Mouse (Mus musculus) MEL (cell line): Measurements from ENCODE around the gene Drc1. TPM values are rescaled to one million over a fixed set of nuclear protein-coding genes. Genes with fewer than 3 reads are reported as not detected.

ENCODE experiments used
- DNase-seq: peaks from one replicate; pipeline ENCODE4 v3.0.0; 2011; ENCODE audit warnings: low read depth, low spot score
- H3K27ac ChIP-seq: 2 replicates; pipeline ENCODE4 v1.5.1; 2012; ENCODE audit warnings: low read depth, mild to moderate bottlenecking, control low read depth, low read length, moderate library complexity; ENCODE audit not compliant: control insufficient read depth
- H3K27me3 ChIP-seq, 2 experiments: fragments of 150-350 bp in 1 of 2; sonication (generic) in 1 of 2; 2 replicates each; pipeline ENCODE4 v1.6.1; 2012; ENCODE audit warnings: low read length in 2 of 2, mild to moderate bottlenecking in 2 of 2, improper control_type of control experiment in 1 of 2, moderate library complexity in 1 of 2; ENCODE audit not compliant: insufficient read depth in 2 of 2, control insufficient read depth in 1 of 2
- H3K36me3 ChIP-seq, 2 experiments: 2 replicates each; pipeline ENCODE4 v1.6.1; 2012 to 2014; ENCODE audit warnings: low read length in 2 of 2, improper control_type of control experiment in 1 of 2, inconsistent platforms in 1 of 2, mild to moderate bottlenecking in 1 of 2; ENCODE audit not compliant: insufficient read depth in 2 of 2, control insufficient read depth in 1 of 2
- H3K4me1 ChIP-seq, 2 experiments: fragments of 150-350 bp in 1 of 2; sonication (generic) in 1 of 2; 2 replicates each; pipeline ENCODE4 v1.6.1; 2012; ENCODE audit warnings: low read length in 2 of 2, improper control_type of control experiment in 1 of 2, mild to moderate bottlenecking in 1 of 2; ENCODE audit not compliant: insufficient read depth in 2 of 2, control insufficient read depth in 1 of 2
- H3K4me3 ChIP-seq, 2 experiments: fragments of 150-350 bp in 1 of 2; sonication (generic) in 1 of 2; 2 replicates each; pipeline ENCODE4 v1.5.1; 2012; ENCODE audit warnings: low read depth in 2 of 2, low read length in 2 of 2, mild to moderate bottlenecking in 2 of 2, moderate library complexity in 2 of 2, control low read depth in 1 of 2, improper control_type of control experiment in 1 of 2; ENCODE audit not compliant: control insufficient read depth in 1 of 2, insufficient read depth in 1 of 2
- H3K79me2 ChIP-seq: 2 replicates; pipeline ENCODE4 v1.6.1; 2012; ENCODE audit warnings: mild to moderate bottlenecking, low read length, moderate library complexity; ENCODE audit not compliant: control insufficient read depth, poor library complexity, insufficient read depth
- H3K9ac ChIP-seq: 2 replicates; pipeline ENCODE4 v1.6.1; 2012; ENCODE audit warnings: low read depth, mild to moderate bottlenecking, control low read depth, low read length, moderate library complexity; ENCODE audit not compliant: control insufficient read depth, poor library complexity, severe bottlenecking
- H3K9me3 ChIP-seq: fragments of 150-350 bp; sonication (generic); replicated peaks from 2 replicates; pipeline ENCODE4 v1.6.1; 2012; ENCODE audit warnings: mild to moderate bottlenecking, low read length, improper control_type of control experiment, moderate library complexity; ENCODE audit not compliant: insufficient read depth
- BHLHE40 ChIP-seq: IDR thresholded peaks from 2 replicates; pipeline ENCODE4 v1.6.1; 2012; ENCODE audit warnings: low read depth, mild to moderate bottlenecking, inconsistent platforms, low read length, improper control_type of control experiment, borderline replicate concordance
- CHD2 ChIP-seq: IDR thresholded peaks from 2 replicates; pipeline ENCODE4 v1.6.1; 2011; ENCODE audit warnings: low read length, improper control_type of control experiment
- CTCF ChIP-seq, 3 experiments: IDR thresholded peaks in 2 of 3; conservative IDR thresholded peaks in 1 of 3; 2 replicates each; pipeline ENCODE4 v1.5.1; 2011 to 2012; ENCODE audit warnings: low read length in 3 of 3, low read depth in 2 of 3, mild to moderate bottlenecking in 2 of 3, improper control_type of control experiment in 1 of 3, inconsistent platforms in 1 of 3, mixed read lengths in 1 of 3, moderate library complexity in 1 of 3; ENCODE audit not compliant: control insufficient read depth in 1 of 3, insufficient read depth in 1 of 3, poor library complexity in 1 of 3, severe bottlenecking in 1 of 3
- E2F4 ChIP-seq: IDR thresholded peaks from 2 replicates; pipeline ENCODE4 v1.6.1; 2011; ENCODE audit warnings: low read depth, low read length, improper control_type of control experiment, borderline replicate concordance
- EP300 ChIP-seq, 2 experiments: IDR thresholded peaks; 2 replicates each; pipeline ENCODE4 v1.6.1; 2011; ENCODE audit warnings: improper control_type of control experiment in 2 of 2, low read length in 2 of 2, low read depth in 1 of 2, mild to moderate bottlenecking in 1 of 2
- GATA1 ChIP-seq: IDR thresholded peaks from 2 replicates; pipeline ENCODE4 v1.6.1; 2011; ENCODE audit warnings: low read depth, low read length, improper control_type of control experiment
- HCFC1 ChIP-seq: IDR thresholded peaks from 2 replicates; pipeline ENCODE4 v1.6.1; 2012; ENCODE audit warnings: low read depth, mild to moderate bottlenecking, inconsistent platforms, low read length, improper control_type of control experiment, moderate library complexity
- KAT2A ChIP-seq: conservative IDR thresholded peaks from 2 replicates; pipeline ENCODE4 v1.6.1; 2012; ENCODE audit warnings: low read depth, low read length, improper control_type of control experiment, inconsistent platforms
- MAFK ChIP-seq: IDR thresholded peaks from 2 replicates; pipeline ENCODE4 v1.6.1; 2011; ENCODE audit warnings: low read depth, mild to moderate bottlenecking, low read length, improper control_type of control experiment, borderline replicate concordance
- MAX ChIP-seq: IDR thresholded peaks from 2 replicates; pipeline ENCODE4 v1.6.1; 2011; ENCODE audit warnings: low read length, improper control_type of control experiment
- MEF2A ChIP-seq: IDR thresholded peaks from 2 replicates; pipeline ENCODE4 v1.6.1; 2014; ENCODE audit warnings: low read depth, mild to moderate bottlenecking, inconsistent platforms, low read length, improper control_type of control experiment; ENCODE audit not compliant: poor library complexity, insufficient replicate concordance, severe bottlenecking; ENCODE audit errors: extremely low read depth
- MXI1 ChIP-seq: IDR thresholded peaks from 2 replicates; pipeline ENCODE4 v1.6.1; 2011; ENCODE audit warnings: mild to moderate bottlenecking, low read depth, low read length, improper control_type of control experiment
- MYB ChIP-seq: IDR thresholded peaks from 2 replicates; pipeline ENCODE4 v1.6.1; 2011; ENCODE audit warnings: mild to moderate bottlenecking, low read depth, low read length, improper control_type of control experiment
- NELFE ChIP-seq: IDR thresholded peaks from 2 replicates; pipeline ENCODE4 v1.6.1; 2011; ENCODE audit warnings: low read depth, low read length, improper control_type of control experiment
- NRF1 ChIP-seq: IDR thresholded peaks from 2 replicates; pipeline ENCODE4 v1.6.1; 2014; ENCODE audit warnings: low read depth, mild to moderate bottlenecking, inconsistent platforms, low read length, improper control_type of control experiment, moderate library complexity; ENCODE audit not compliant: poor library complexity, insufficient read depth, severe bottlenecking
- POLR2A ChIP-seq, 2 experiments: IDR thresholded peaks; 2 replicates each; pipeline ENCODE4 v1.6.1; 2011 to 2012; ENCODE audit warnings: low read length in 2 of 2, mild to moderate bottlenecking in 2 of 2, control low read depth in 1 of 2, improper control_type of control experiment in 1 of 2, low read depth in 1 of 2, moderate library complexity in 1 of 2; ENCODE audit not compliant: control insufficient read depth in 1 of 2, insufficient read depth in 1 of 2, poor library complexity in 1 of 2
- POLR2AphosphoS2 ChIP-seq: IDR thresholded peaks from 2 replicates; pipeline ENCODE4 v1.6.1; 2011; ENCODE audit warnings: low read length, improper control_type of control experiment
- POLR2AphosphoS5 ChIP-seq: IDR thresholded peaks from 2 replicates; pipeline ENCODE4 v1.6.1; 2012; ENCODE audit warnings: low read depth, borderline replicate concordance, mild to moderate bottlenecking, inconsistent platforms, low read length, moderate library complexity, mixed read lengths
- RAD21 ChIP-seq: IDR thresholded peaks from 2 replicates; pipeline ENCODE4 v1.6.1; 2011; ENCODE audit warnings: mild to moderate bottlenecking, low read depth, low read length, improper control_type of control experiment
- RCOR1 ChIP-seq: IDR thresholded peaks from 2 replicates; pipeline ENCODE4 v1.6.1; 2012; ENCODE audit warnings: low read depth, mild to moderate bottlenecking, inconsistent platforms, low read length, improper control_type of control experiment
- SIN3A ChIP-seq: IDR thresholded peaks from 2 replicates; pipeline ENCODE4 v1.6.1; 2012; ENCODE audit warnings: low read length, improper control_type of control experiment, inconsistent platforms
- TAL1 ChIP-seq: IDR thresholded peaks from 2 replicates; pipeline ENCODE4 v1.6.1; 2012; ENCODE audit warnings: mild to moderate bottlenecking, inconsistent platforms, low read length, moderate library complexity, mixed read lengths
- TCF12 ChIP-seq: IDR thresholded peaks from 2 replicates; pipeline ENCODE4 v1.6.1; 2014; ENCODE audit warnings: low read depth, mild to moderate bottlenecking, inconsistent platforms, low read length, improper control_type of control experiment, moderate library complexity
- UBTF ChIP-seq: IDR thresholded peaks from 2 replicates; pipeline ENCODE4 v1.6.1; 2012; ENCODE audit warnings: low read depth, mild to moderate bottlenecking, inconsistent platforms, low read length, improper control_type of control experiment, moderate library complexity, borderline replicate concordance; ENCODE audit not compliant: insufficient read depth
- USF1 ChIP-seq: IDR thresholded peaks from 2 replicates; pipeline ENCODE4 v1.6.1; 2014; ENCODE audit warnings: low read depth, mild to moderate bottlenecking, inconsistent platforms, low read length, improper control_type of control experiment, moderate library complexity
- ZC3H11A ChIP-seq: IDR thresholded peaks from 2 replicates; pipeline ENCODE4 v1.6.1; 2012; ENCODE audit warnings: low read depth, mild to moderate bottlenecking, inconsistent platforms, low read length, improper control_type of control experiment
- ZKSCAN1 ChIP-seq: IDR thresholded peaks from 2 replicates; pipeline ENCODE4 v1.6.1; 2012; ENCODE audit warnings: low read depth, mild to moderate bottlenecking, inconsistent platforms, low read length, improper control_type of control experiment, moderate library complexity
- ZMIZ1 ChIP-seq: IDR thresholded peaks from 2 replicates; pipeline ENCODE4 v1.6.1; 2012; ENCODE audit warnings: low read depth, mild to moderate bottlenecking, inconsistent platforms, low read length, improper control_type of control experiment, moderate library complexity
- ZNF384 ChIP-seq: IDR thresholded peaks from 2 replicates; pipeline ENCODE4 v1.6.1; 2012; ENCODE audit warnings: low read depth, mild to moderate bottlenecking, inconsistent platforms, low read length, improper control_type of control experiment
- polyA plus RNA-seq, 2 experiments: library from polyadenylated mRNA; stranded (reverse) in 1 of 2; unstranded in 1 of 2; fragments of >175 nt in 1 of 2; fragments of >200 nt in 1 of 2; gene quantifications; 2 replicates each; pipeline versions ENCODE4 v1.2.1 to v1.2.4; 2012; ENCODE audit warnings: low replicate concordance in 2 of 2, low read depth in 1 of 2; ENCODE audit not compliant: insufficient read length in 2 of 2, insufficient read depth in 1 of 2, missing spikeins in 1 of 2
- total RNA-seq: library from RNA; depleted of rRNA; stranded (reverse); fragments of 300-350 nt; gene quantifications from 2 replicates; pipeline ENCODE4 v1.2.3, GENCODE M21; 2012

Gene Drc1
- total and polyA plus RNA-seq, 3 experiments: not detected

DNA sequence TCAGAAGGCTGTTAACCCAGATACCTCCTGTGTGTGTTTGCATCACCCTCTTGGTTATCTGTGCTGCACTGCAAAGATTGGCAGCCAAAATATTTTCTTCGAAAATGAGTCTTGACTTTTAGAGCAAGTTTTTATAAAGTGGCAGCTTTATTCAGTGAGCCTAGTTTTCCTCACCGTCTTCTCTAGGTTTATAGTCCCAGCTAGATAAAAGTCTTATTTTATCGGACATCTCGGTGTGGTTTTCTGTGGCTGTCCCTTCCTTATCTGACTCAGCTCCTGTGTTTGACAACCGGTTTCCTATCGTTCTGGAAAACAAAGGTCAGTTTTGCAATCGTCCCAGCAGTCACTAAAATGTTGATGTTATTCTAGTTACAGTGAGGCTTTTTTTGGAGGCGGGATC lies 47.2 kb upstream of the Drc1 start (continued):
- TF ChIP-seq MAFK (0 out of 2 replicates have a peak, but pooled peaks have one; percentile 7), SIN3A (peak; percentile 83), POLR2AphosphoS2 (no peak), EP300 (IDR thresholded peaks at IDR 0.05; ENCODE audit: low read depth in 1 of 2, low read length in 2 of 2) (peak; percentile 72), KAT2A (no peak), MAX (0 out of 2 replicates have a peak, but pooled peaks have one; percentile 18), RAD21 (no peak), BHLHE40 (0 out of 2 replicates have a peak, but pooled peaks have one; percentile 3), MXI1 (peak; percentile 74), TCF12 (peak; percentile 67), NRF1 (no peak), ZKSCAN1 (no peak), ZC3H11A (no peak), E2F4 (no peak), MYB (no peak), NELFE (no peak), ZNF384 (no peak), GATA1 (peak; percentile 93), CHD2 (no peak), TAL1 (peak; percentile 36), HCFC1 (peak; percentile 58; the same call in 1 of the 2 replicates), CTCF (IDR thresholded peaks at IDR 0.05 in 2 of 3, conservative IDR thresholded peaks at IDR 0.05 in 1 of 3; ENCODE audit: control insufficient read depth in 1 of 3, insufficient read depth in 1 of 3, low read depth in 2 of 3, low read length in 3 of 3, poor library complexity in 1 of 3, severe bottlenecking in 1 of 3) (no peak)

DNA sequence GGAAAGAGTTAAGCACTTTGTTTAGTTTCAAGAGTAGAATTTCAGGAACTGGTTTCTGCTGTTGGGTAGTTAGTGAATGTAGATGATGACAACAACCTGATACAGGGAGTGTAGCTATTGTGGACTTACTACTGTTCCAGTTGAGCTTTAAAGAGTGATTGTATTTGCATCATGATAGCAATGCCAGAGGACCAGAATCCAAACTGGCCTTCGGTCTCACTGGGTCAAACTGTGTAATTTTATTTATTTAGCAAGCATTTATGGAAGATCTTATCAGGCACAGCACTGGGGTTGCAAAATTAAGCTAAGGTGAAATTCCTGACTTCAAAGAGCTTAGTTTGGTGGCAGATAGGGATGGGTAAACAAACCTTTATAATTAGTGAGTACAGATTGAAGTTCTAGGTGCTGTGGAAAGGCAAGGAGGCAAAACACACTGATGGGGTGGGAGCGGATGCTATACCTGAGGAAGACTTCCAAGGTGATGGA lies 45.5 kb upstream of the Drc1 start:
- Histone ChIP-seq H3K27me3 (no peaks in the 10 kb centered on the region), H3K9me3 (no peaks in the 10 kb centered on the region), H3K36me3 (peaks cover 8 to 59% of the 10 kb centered on the region in 2 experiments), H3K4me1 (peaks cover 27 to 38% of the 10 kb centered on the region in 2 experiments), H3K9ac (no peak overlapping the region), H3K27ac (no peak overlapping the region), H3K4me3 (no peak overlapping the region), H3K79me2 (peaks cover 81% of the 10 kb centered on the region)
- no peak for DNase-seq
- no peak for TF ChIP-seq RCOR1
- no peak for TF ChIP-seq MXI1
- no peak for TF ChIP-seq MEF2A
- TF ChIP-seq NRF1: no peak
- no peak for TF ChIP-seq ZMIZ1
- TF ChIP-seq MAFK: no peak
- TF ChIP-seq USF1: no peak
- no peak for TF ChIP-seq POLR2AphosphoS2
- no peak for TF ChIP-seq NELFE
- no peak for TF ChIP-seq POLR2A (IDR thresholded peaks at IDR 0.05; ENCODE audit: control insufficient read depth in 1 of 2, insufficient read depth in 1 of 2, low read depth in 1 of 2, low read length in 2 of 2, poor library complexity in 1 of 2)
- TF ChIP-seq TAL1: no peak
- no peak for TF ChIP-seq UBTF
- TF ChIP-seq ZC3H11A: no peak
- TF ChIP-seq POLR2AphosphoS5: no peak
